Mouse (Mus musculus): Measurements from ENCODE around the gene 9530068E07Rik.
"Not testable (repeated sequence)": the region's sequence is repeated elsewhere in the genome, so short reads cannot be mapped to it uniquely, and the experiment has no call there.

Gene 9530068E07Rik

GRCm38 (mm10) chr11:52373841-52374240 is 22.4 kb upstream of the 9530068E07Rik start:
- no peak for DNase-seq (ENCODE audit: low read depth, low spot score)

- DNase-seq (ENCODE audit: low read depth, low spot score) = peak; percentile 68
Measured at GRCm38 (mm10) chr11:52374340-52374739, 21.9 kb upstream of the 9530068E07Rik start.

GRCm38 (mm10) chr11:52377579-52377978 is 18.6 kb upstream of the 9530068E07Rik start:
- no peak for DNase-seq (ENCODE audit: low read depth, low spot score)

- DNase-seq (ENCODE audit: low read depth, low spot score) = no peak
Measured at GRCm38 (mm10) chr11:52379241-52379640, 17.0 kb upstream of the 9530068E07Rik start.

- DNase-seq (ENCODE audit: low read depth, low spot score) = no peak
Measured at GRCm38 (mm10) chr11:52383741-52384140, 12.5 kb upstream of the 9530068E07Rik start.

GRCm38 (mm10) chr11:52384667-52385066 is 11.6 kb upstream of the 9530068E07Rik start:
- DNase-seq (ENCODE audit: low read depth, low spot score) = peak; percentile 43

- DNase-seq (ENCODE audit: low read depth, low spot score) = no peak
Measured at GRCm38 (mm10) chr11:52386892-52387291, 9.3 kb upstream of the 9530068E07Rik start.

GRCm38 (mm10) chr11:52388150-52388549 is 8.1 kb upstream of the 9530068E07Rik start:
- DNase-seq (ENCODE audit: low read depth, low spot score) = no peak

- DNase-seq (ENCODE audit: low read depth, low spot score) = not testable (repeated sequence)
Measured at GRCm38 (mm10) chr11:52388979-52389378, 7.2 kb upstream of the 9530068E07Rik start.

GRCm38 (mm10) chr11:52389933-52390332 is 6.3 kb upstream of the 9530068E07Rik start:
- no peak for DNase-seq (ENCODE audit: low read depth, low spot score)

GRCm38 (mm10) chr11:52394494-52394893 is 1.7 kb upstream of the 9530068E07Rik start:
- DNase-seq (ENCODE audit: low read depth, low spot score) = no peak

- DNase-seq (ENCODE audit: low read depth, low spot score) = peak; percentile 52
Measured at GRCm38 (mm10) chr11:52395343-52395742, 885 bp upstream of the 9530068E07Rik start.

- DNase-seq (ENCODE audit: low read depth, low spot score) = no peak
Measured at GRCm38 (mm10) chr11:52396597-52397188, 465 bp downstream of the 9530068E07Rik start.

GRCm38 (mm10) chr11:52397385-52397987 is 1.3 kb downstream of the 9530068E07Rik start:
- DNase-seq (ENCODE audit: low read depth, low spot score) = peak; percentile 50

- no peak for DNase-seq (ENCODE audit: low read depth, low spot score)
Measured at GRCm38 (mm10) chr11:52401476-52401875, 5.2 kb downstream of the 9530068E07Rik start.

GRCm38 (mm10) chr11:52402566-52402965 is 6.3 kb downstream of the 9530068E07Rik start:
- DNase-seq (ENCODE audit: low read depth, low spot score) = no peak

GRCm38 (mm10) chr11:52404209-52404608 is 8.0 kb downstream of the 9530068E07Rik start:
- no peak for DNase-seq (ENCODE audit: low read depth, low spot score)

- no peak for DNase-seq (ENCODE audit: low read depth, low spot score)
Measured at GRCm38 (mm10) chr11:52405196-52405688, 9.0 kb downstream of the 9530068E07Rik start.

GRCm38 (mm10) chr11:52409316-52409715 is 13.1 kb downstream of the 9530068E07Rik start:
- no peak for DNase-seq (ENCODE audit: low read depth, low spot score)

GRCm38 (mm10) chr11:52418358-52418757 is 22.1 kb downstream of the 9530068E07Rik start:
- no peak for DNase-seq (ENCODE audit: low read depth, low spot score)

GRCm38 (mm10) chr11:52419246-52419645 is 23.0 kb downstream of the 9530068E07Rik start:
- DNase-seq (ENCODE audit: low read depth, low spot score) = peak; percentile 43

- no peak for DNase-seq (ENCODE audit: low read depth, low spot score)
Measured at GRCm38 (mm10) chr11:52419861-52420260, 23.6 kb downstream of the 9530068E07Rik start.
